Mouse (Mus musculus) stomach, postnatal 0 days (tissue): ENCODE results near the gene Pik3c2a. TPM values are rescaled to one million over a fixed set of nuclear protein-coding genes. Genes with fewer than 3 reads are reported as not detected.

ENCODE experiments used
- ATAC-seq: fragments of 200-750 bp; cut with Nextera tagmentation; 2 replicates; pipeline ENCODE4 v1.8.0; 2017; ENCODE audit not compliant: low FRiP score, low TSS enrichment
- DNase-seq: peaks from one replicate; pipeline ENCODE4 v3.0.0-alpha.2; 2016; ENCODE audit warnings: low spot score
- H3K27ac ChIP-seq: fragments of 300-500 bp; sonication (generic); replicated peaks from 2 replicates; pipeline ENCODE4 v1.5.1; 2014; ENCODE audit warnings: mild to moderate bottlenecking, control low read depth
- H3K27me3 ChIP-seq: fragments of 300-500 bp; sonication (generic); 2 replicates; pipeline ENCODE4 v1.6.1; 2014; ENCODE audit warnings: low read length; ENCODE audit not compliant: control insufficient read depth, insufficient read depth
- H3K36me3 ChIP-seq: fragments of 300-500 bp; sonication (generic); 2 replicates; pipeline ENCODE4 v1.6.1; 2014; ENCODE audit warnings: low read length, mixed read lengths; ENCODE audit not compliant: control insufficient read depth, insufficient read depth
- H3K4me1 ChIP-seq: fragments of 300-500 bp; sonication (generic); replicated peaks from 2 replicates; pipeline ENCODE4 v1.6.1; 2014; ENCODE audit warnings: antibody characterized with exemption; ENCODE audit not compliant: control insufficient read depth, insufficient read depth
- H3K4me2 ChIP-seq: fragments of 300-500 bp; sonication (generic); replicated peaks from 2 replicates; pipeline ENCODE4 v1.6.1; 2014; ENCODE audit warnings: low read depth, mild to moderate bottlenecking, control low read depth, moderate library complexity
- H3K4me3 ChIP-seq: fragments of 300-500 bp; sonication (generic); 2 replicates; pipeline ENCODE4 v1.5.1; 2014; ENCODE audit warnings: low read depth, low read length, control low read depth
- H3K9ac ChIP-seq: fragments of 300-500 bp; sonication (generic); 2 replicates; pipeline ENCODE4 v1.6.1; 2014; ENCODE audit warnings: mild to moderate bottlenecking, low read length, control low read depth, mixed read lengths
- H3K9me3 ChIP-seq: fragments of 300-500 bp; sonication (generic); 2 replicates; pipeline ENCODE4 v1.6.1; 2016; ENCODE audit warnings: low read length; ENCODE audit not compliant: control insufficient read depth
- CTCF ChIP-seq: IDR thresholded peaks from 2 replicates; pipeline ENCODE4 v1.5.1; 2016; ENCODE audit warnings: antibody characterized with exemption, low read depth, mild to moderate bottlenecking, moderate library complexity
- EP300 ChIP-seq: optimal IDR thresholded peaks from 2 replicates; pipeline ENCODE3; 2016; ENCODE audit warnings: antibody characterized with exemption
- WGBS: fragments of 180-500 bp; shearing (Covaris S2); extraction: QIAGEN DNeasy Blood & Tissue Kit; methylation state at CpG from one replicate; pipeline ENCODE4 v1.1.7; 2014; 5-methylcytosine and 5-hydroxymethylcytosine counted together
- polyA plus RNA-seq: library from polyadenylated mRNA; unstranded; fragments of >200 nt; fragmentation: Nextera tagmentation; extraction: Ambion mirVana; gene quantifications from 2 replicates; pipeline ENCODE4 v1.2.1, GENCODE M21; 2015

Gene Pik3c2a
- polyA plus RNA-seq, 1 experiment from 2014 or later: 12.0 TPM

- TF ChIP-seq EP300: no peak
- TF ChIP-seq CTCF: no peak
- DNase-seq: peak; percentile 58
- Histone ChIP-seq H3K9ac (no peak overlapping the region), H3K27ac (peak overlapping the region; percentile 74; the same call in 1 of the 2 replicates), H3K4me2 (no peak overlapping the region), H3K4me3 (no peak overlapping the region), H3K4me1 (peaks cover 2% of the 10 kb centered on the region; the same call in 1 of the 2 replicates), H3K27me3 (no peaks in the 10 kb centered on the region), H3K36me3 (no peaks in the 10 kb centered on the region), H3K9me3 (no peaks in the 10 kb centered on the region)
- ATAC-seq: no peak
- WGBS: 58% methylated on average over 3 of the region's 3 CpGs
Observed at GRCm38 (mm10) chr7:116288996-116289395, 154.3 kb downstream of the Pik3c2a start.

DNA sequence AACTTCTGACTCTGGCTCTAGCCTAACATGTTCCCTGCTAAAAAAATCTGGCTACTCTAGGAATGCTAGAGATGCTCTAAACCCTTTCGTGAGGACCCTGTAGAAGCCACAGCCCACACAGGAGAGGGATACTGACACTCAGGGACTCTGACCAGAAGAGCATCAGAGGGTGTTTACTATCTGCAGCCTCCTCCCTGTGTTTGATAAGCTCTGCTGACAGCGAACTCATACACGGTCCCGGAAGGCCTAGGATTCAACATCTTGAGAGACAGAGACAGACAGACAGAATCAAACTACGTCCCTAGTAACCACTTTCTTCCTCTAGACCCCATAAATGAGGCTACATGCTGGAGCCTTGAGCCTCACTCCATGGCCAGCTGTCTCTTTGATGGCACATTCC lies 155.3 kb downstream of the Pik3c2a start:
- DNase-seq (no peak), ATAC-seq (no peak)
- Histone ChIP-seq H3K4me2 (no peak overlapping the region), H3K9ac (no peak overlapping the region), H3K27ac (peak overlapping the region; percentile 74), H3K4me1 (peaks cover 2% of the 10 kb centered on the region; the same call in 1 of the 2 replicates), H3K4me3 (no peak overlapping the region), H3K36me3 (no peaks in the 10 kb centered on the region), H3K9me3 (no peaks in the 10 kb centered on the region), H3K27me3 (no peaks in the 10 kb centered on the region)
- WGBS: 62% methylated on average over 5 of the region's 5 CpGs
- no peak for TF ChIP-seq CTCF
- no peak for TF ChIP-seq EP300

Other genes starting within 250 kb of the Pik3c2a start
- gene Plekha7, start 135.1 kb downstream of the Pik3c2a start, polyA plus RNA-seq: 10.1 and 11.7 TPM in 2 replicates
- 609 and 626 TPM in 2 replicates for gene Rps13, start 109.3 kb downstream of the Pik3c2a start, polyA plus RNA-seq
- gene Nucb2, start 60.9 kb upstream of the Pik3c2a start, polyA plus RNA-seq: 45.5 and 46.2 TPM in 2 replicates